Mouse (Mus musculus): ENCODE data around the gene Mical3. TPM values are rescaled to one million over a fixed set of nuclear protein-coding genes. Genes with fewer than 3 reads are reported as not detected.

Gene Mical3
- polyA plus RNA-seq, 1 experiment from 2014 or later: 28.1 TPM

- Histone ChIP-seq H3K4me1 (replicated peaks) (peaks cover 17% of the 10 kb centered on the region), H3K4me3 (no peak overlapping the region), H3K27ac (replicated peaks) (no peak overlapping the region), H3K9ac (no peak overlapping the region), H3K27me3 (no peaks in the 10 kb centered on the region), H3K4me2 (no peak overlapping the region), H3K9me3 (no peaks in the 10 kb centered on the region), H3K36me3 (peaks cover 21% of the 10 kb centered on the region)
- 92% methylated on average over 8 of the region's 8 CpGs for WGBS
- no peak for ATAC-seq (ENCODE audit: low read depth)
These were observed 37.0 kb downstream of the Mical3 start for GRCm38 (mm10) chr6:121093662-121094408.

GRCm38 (mm10) chr6:121090786-121091185 is 40.0 kb downstream of the Mical3 start:
- no peak overlapping the region for H3K4me3 ChIP-seq
- no peaks in the 10 kb centered on the region for H3K9me3 ChIP-seq
- no peak overlapping the region for H3K27ac ChIP-seq (replicated peaks)
- 95% methylated on average over 11 of the region's 11 CpGs for WGBS
- peaks cover 8% of the 10 kb centered on the region for H3K4me1 ChIP-seq (replicated peaks)
- H3K9ac ChIP-seq: no peak overlapping the region
- H3K27me3 ChIP-seq: no peaks in the 10 kb centered on the region
- no peak overlapping the region for H3K4me2 ChIP-seq
- H3K36me3 ChIP-seq: peaks cover 21% of the 10 kb centered on the region
- no peak for ATAC-seq (ENCODE audit: low read depth)

- WGBS: 82% methylated on average over 22 of the region's 22 CpGs
- Histone ChIP-seq H3K9ac (no peak overlapping the region), H3K27me3 (no peaks in the 10 kb centered on the region), H3K36me3 (peaks cover 21% of the 10 kb centered on the region), H3K4me3 (no peak overlapping the region), H3K9me3 (no peaks in the 10 kb centered on the region), H3K4me2 (no peak overlapping the region), H3K27ac (replicated peaks) (no peak overlapping the region), H3K4me1 (replicated peaks) (peaks cover 20% of the 10 kb centered on the region)
- no peak for ATAC-seq (ENCODE audit: low read depth)
These were observed 43.1 kb downstream of the Mical3 start for GRCm38 (mm10) chr6:121087586-121088245.

- Histone ChIP-seq H3K27ac (replicated peaks) (no peak overlapping the region), H3K4me3 (no peak overlapping the region), H3K9ac (no peak overlapping the region), H3K36me3 (peaks cover 20% of the 10 kb centered on the region), H3K9me3 (no peaks in the 10 kb centered on the region), H3K4me1 (replicated peaks) (peaks cover 22% of the 10 kb centered on the region), H3K4me2 (no peak overlapping the region), H3K27me3 (no peaks in the 10 kb centered on the region)
- no peak for ATAC-seq (ENCODE audit: low read depth)
- WGBS: 89% methylated on average over 10 of the region's 10 CpGs
These were observed 43.7 kb downstream of the Mical3 start for GRCm38 (mm10) chr6:121087127-121087526.

GRCm38 (mm10) chr6:121086226-121086625 is 44.6 kb downstream of the Mical3 start:
- no peak overlapping the region for H3K27ac ChIP-seq (replicated peaks)
- H3K9me3 ChIP-seq: no peaks in the 10 kb centered on the region
- H3K27me3 ChIP-seq: no peaks in the 10 kb centered on the region
- no peak overlapping the region for H3K4me3 ChIP-seq
- WGBS: 90% methylated on average over 9 of the region's 9 CpGs
- H3K4me1 ChIP-seq (replicated peaks): peaks cover 31% of the 10 kb centered on the region
- H3K9ac ChIP-seq: no peak overlapping the region
- H3K4me2 ChIP-seq: no peak overlapping the region
- ATAC-seq (ENCODE audit: low read depth): no peak
- peaks cover 13% of the 10 kb centered on the region for H3K36me3 ChIP-seq

GRCm38 (mm10) chr6:121084050-121084480 is 46.7 kb downstream of the Mical3 start:
- Histone ChIP-seq H3K9me3 (no peaks in the 10 kb centered on the region), H3K4me3 (no peak overlapping the region), H3K4me2 (no peak overlapping the region), H3K36me3 (no peaks in the 10 kb centered on the region), H3K4me1 (replicated peaks) (peaks cover 36% of the 10 kb centered on the region), H3K27ac (replicated peaks) (0 out of 2 replicates have a peak overlapping the region, but pooled peaks have one; percentile 16), H3K27me3 (no peaks in the 10 kb centered on the region), H3K9ac (no peak overlapping the region)
- no peak for ATAC-seq (ENCODE audit: low read depth)
- WGBS: 67% methylated on average over 6 of the region's 6 CpGs

- no peak overlapping the region for H3K9ac ChIP-seq
- peaks cover 27% of the 10 kb centered on the region for H3K4me1 ChIP-seq (replicated peaks)
- H3K4me3 ChIP-seq: no peak overlapping the region
- 89% methylated on average over 10 of the region's 10 CpGs for whole genome bisulfite sequencing
- 0 out of 2 replicates have a peak, but pooled peaks have one; percentile 21 for ATAC-seq (ENCODE audit: low read depth)
- H3K4me2 ChIP-seq: no peak overlapping the region
- no peaks in the 10 kb centered on the region for H3K9me3 ChIP-seq
- H3K36me3 ChIP-seq: no peaks in the 10 kb centered on the region; the same call in 1 of the 2 replicates
- H3K27me3 ChIP-seq: no peaks in the 10 kb centered on the region
- H3K27ac ChIP-seq (replicated peaks): 0 out of 2 replicates have a peak overlapping the region, but pooled peaks have one; percentile 34
These were observed 48.7 kb downstream of the Mical3 start for GRCm38 (mm10) chr6:121082094-121082473.

- H3K36me3 ChIP-seq: no peaks in the 10 kb centered on the region; the same call in 1 of the 2 replicates
- no peak overlapping the region for H3K4me2 ChIP-seq
- no peak overlapping the region for H3K4me3 ChIP-seq
- peak overlapping the region; percentile 47; the same call in 1 of the 2 replicates for H3K27ac ChIP-seq (replicated peaks)
- H3K9me3 ChIP-seq: no peaks in the 10 kb centered on the region
- H3K27me3 ChIP-seq: no peaks in the 10 kb centered on the region
- peaks cover 27% of the 10 kb centered on the region for H3K4me1 ChIP-seq (replicated peaks)
- no peak overlapping the region for H3K9ac ChIP-seq
- ATAC-seq (ENCODE audit: low read depth): 0 out of 2 replicates have a peak, but pooled peaks have one; percentile 41
- 55% methylated on average over 26 of the region's 26 CpGs for WGBS
These were observed 49.3 kb downstream of the Mical3 start for GRCm38 (mm10) chr6:121081288-121082093.

- H3K4me2 ChIP-seq: no peak overlapping the region
- 80% methylated on average over 5 of the region's 5 CpGs for WGBS
- peaks cover 15% of the 10 kb centered on the region for H3K4me1 ChIP-seq (replicated peaks)
- no peaks in the 10 kb centered on the region for H3K27me3 ChIP-seq
- H3K27ac ChIP-seq (replicated peaks): no peak overlapping the region
- H3K9ac ChIP-seq: no peak overlapping the region
- no peaks in the 10 kb centered on the region; the same call in 1 of the 2 replicates for H3K36me3 ChIP-seq
- no peak overlapping the region for H3K4me3 ChIP-seq
- no peak for ATAC-seq (ENCODE audit: low read depth)
- no peaks in the 10 kb centered on the region for H3K9me3 ChIP-seq
These were observed 52.6 kb downstream of the Mical3 start for GRCm38 (mm10) chr6:121078175-121078574.

- no peak overlapping the region for H3K9ac ChIP-seq
These were observed 53.8 kb downstream of the Mical3 start for GRCm38 (mm10) chr6:121076929-121077566.

GRCm38 (mm10) chr6:121075763-121076162 is 55.0 kb downstream of the Mical3 start:
- H3K27me3 ChIP-seq: no peaks in the 10 kb centered on the region
- 96% methylated on average over 1 of the region's 1 CpGs for WGBS
- H3K9ac ChIP-seq: no peak overlapping the region
- H3K9me3 ChIP-seq: no peaks in the 10 kb centered on the region
- no peak overlapping the region for H3K4me3 ChIP-seq
- peaks cover under 1% of the 10 kb centered on the region; the same call in 1 of the 2 replicates for H3K4me1 ChIP-seq (replicated peaks)
- ATAC-seq (ENCODE audit: low read depth): no peak
- H3K4me2 ChIP-seq: no peak overlapping the region
- no peak overlapping the region for H3K27ac ChIP-seq (replicated peaks)
- H3K36me3 ChIP-seq: no peaks in the 10 kb centered on the region; the same call in 1 of the 2 replicates

More at GRCm38 (mm10) chr6:121076929-121077566, 53.8 kb downstream of the Mical3 start:
- Histone ChIP-seq H3K27me3 (no peaks in the 10 kb centered on the region), H3K4me1 (replicated peaks) (peaks cover 13% of the 10 kb centered on the region), H3K4me3 (no peak overlapping the region), H3K27ac (replicated peaks) (no peak overlapping the region), H3K36me3 (no peaks in the 10 kb centered on the region; the same call in 1 of the 2 replicates), H3K4me2 (no peak overlapping the region), H3K9me3 (no peaks in the 10 kb centered on the region)
- no peak for ATAC-seq (ENCODE audit: low read depth)
- WGBS: 88% methylated on average over 12 of the region's 12 CpGs
